Mouse (Mus musculus) ES-Bruce4 (cell line): ENCODE results near the gene Cptp.

Experiments used
- CTCF ChIP-seq: IDR thresholded peaks from one replicate; pipeline ENCODE4 v1.8.1; 2011; ENCODE audit warnings: low read depth, low read length
- POLR2A ChIP-seq: IDR thresholded peaks from one replicate; pipeline ENCODE4 v1.8.1; 2011; ENCODE audit warnings: low read length; ENCODE audit not compliant: insufficient read depth

DNA sequence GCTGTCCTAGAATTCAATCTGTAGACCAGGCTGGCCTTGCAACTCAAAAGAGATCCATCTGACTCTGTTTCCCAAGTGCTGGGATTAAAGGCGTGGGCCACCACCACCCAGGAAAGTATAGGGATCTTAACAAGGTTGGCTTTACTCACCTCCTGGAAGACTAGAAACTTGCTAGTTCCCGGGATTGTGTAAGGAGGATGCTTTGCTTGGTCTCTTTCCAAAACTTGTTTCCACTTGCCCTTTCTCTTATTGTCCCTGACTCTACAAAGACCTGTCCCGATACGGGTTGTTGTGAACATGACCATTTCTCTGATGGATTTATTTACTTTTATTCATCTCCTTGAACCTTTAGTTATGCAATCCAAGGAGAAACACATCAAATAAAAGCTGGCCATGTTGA lies 39.4 kb downstream of the Cptp start:
- no peak for TF ChIP-seq CTCF
- TF ChIP-seq POLR2A: no peak
